Mouse (Mus musculus): ENCODE measurements at regions not wholly inside any gene's neighbourhood (a gene's known extent, or its start where the extent isn't known, plus 50 kb on each side); places are given as distances from the start of the nearest gene placed in this dataset.

DNA sequence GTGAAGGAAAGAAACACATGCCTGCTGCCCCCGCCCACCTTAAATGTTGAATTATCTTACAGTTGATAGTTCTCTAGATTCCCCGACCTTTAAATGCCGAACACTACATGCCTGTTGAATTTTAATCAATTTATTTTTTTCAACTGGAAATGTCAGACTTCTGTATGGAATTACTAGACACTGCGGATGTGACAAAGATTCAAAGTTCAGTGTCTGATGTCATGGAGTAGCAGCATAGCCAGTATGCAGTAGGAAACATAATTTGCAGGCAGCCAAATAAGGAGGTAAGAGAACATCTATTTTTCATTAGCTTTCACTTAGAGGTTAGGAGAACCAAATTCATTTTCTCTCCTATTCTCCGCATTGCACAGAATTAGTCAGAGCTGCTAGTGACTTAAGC is 182.2 kb upstream of the Astn2 start:
- no peak for TF ChIP-seq CTCF (IDR thresholded peaks at IDR 0.05; ENCODE audit: borderline replicate concordance, insufficient read depth, low read length)
- TF ChIP-seq POLR2A (IDR thresholded peaks at IDR 0.05; ENCODE audit: low read depth, low read length): no peak
